Comparison of ENCODE assay signal across 8 mouse cellular contexts in the genomic region with DNA sequence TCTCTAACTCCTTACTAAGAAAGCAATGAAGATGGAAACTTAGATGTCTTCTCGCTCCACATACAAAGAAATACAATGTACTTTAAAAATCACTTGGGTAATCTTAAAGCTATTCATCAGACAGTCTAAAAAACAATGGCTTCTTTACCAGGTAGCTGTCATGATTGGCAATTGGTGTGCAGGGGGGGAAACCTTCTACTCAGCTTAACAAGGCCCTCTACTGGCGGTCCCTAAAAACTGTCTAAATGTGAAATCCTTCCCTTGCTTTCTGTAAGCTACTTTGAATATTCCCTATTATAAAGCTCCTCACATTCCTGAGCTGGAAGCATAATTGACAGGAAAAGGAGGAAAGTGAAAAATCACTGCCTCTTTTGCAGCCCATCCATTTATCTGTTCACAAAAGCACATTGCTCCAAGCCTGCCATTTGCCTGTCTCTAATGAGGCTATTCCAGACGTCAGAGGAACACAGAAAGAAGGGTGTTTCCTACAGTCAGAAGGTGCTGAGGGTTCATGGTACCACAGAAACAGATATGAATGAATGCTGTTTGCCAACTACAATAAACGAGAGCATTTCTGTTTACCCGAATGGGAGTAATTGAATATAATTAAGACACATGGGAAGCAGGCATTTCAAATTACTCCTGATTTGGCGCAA.
DNase-seq lines count a peak whose midpoint lies in the region; ATAC-seq lines count a peak whose summit lies in the region.

No protein-coding gene starts in this region.

- H3K27ac ChIP-seq in embryonic facial prominence, embryonic 11.5 days (replicated peaks; ENCODE audit: low read depth, low read length), result no peak overlapping the region

- no peak for ATAC-seq in embryonic facial prominence, embryonic 11.5 days (replicated peaks; ENCODE audit: insufficient number of reproducible peaks, low FRiP score, low TSS enrichment, low read depth)

- DNase-seq in left cerebral cortex, adult 18-20 months (ENCODE audit: low spot score in 2 of 2), result peak; percentile 5 to 11
- no peak for DNase-seq in left cerebral cortex, adult 11 months (ENCODE audit: low spot score)
- peak; percentile 12 to 38 for DNase-seq in adrenal gland, postnatal 36 days
- DNase-seq in embryonic facial prominence, embryonic 11.5 days (ENCODE audit: low spot score), result peak; percentile 52
- peak; percentile 11 to 54 for DNase-seq in left cerebral cortex, postnatal 25 days (ENCODE audit: low spot score in 2 of 2)
- no peak for DNase-seq in T-cell, adult 2 months (ENCODE audit: low spot score)
- DNase-seq in thymus, postnatal 10 days (ENCODE audit: low spot score in 2 of 2), result no peak
- no peak for DNase-seq in kidney, adult 18-20 months

- H3K4me2 ChIP-seq in embryonic facial prominence, embryonic 11.5 days (ENCODE audit: low read depth, low read length), result no peak overlapping the region

- H3K4me3 ChIP-seq in embryonic facial prominence, embryonic 11.5 days (ENCODE audit: low read depth, low read length), result no peak overlapping the region

- H3K9me3 ChIP-seq in embryonic facial prominence, embryonic 11.5 days (replicated peaks; ENCODE audit: control insufficient read depth, low read length), result no peaks in the 10 kb centered on the region

- H3K9ac ChIP-seq in embryonic facial prominence, embryonic 11.5 days (replicated peaks; ENCODE audit: low read length), result no peak overlapping the region

- intact Hi-C loops in left cerebral cortex, postnatal 25 days (cut with DNase I), result loop anchor here (10.0 kb wide), 1 partner anchor 232 kb away; no protein-coding TSS in a partner anchor

- no peaks in the 10 kb centered on the region for H3K4me1 ChIP-seq in embryonic facial prominence, embryonic 11.5 days (ENCODE audit: control insufficient read depth, insufficient read depth, low read length)

- no peaks in the 10 kb centered on the region for H3K36me3 ChIP-seq in embryonic facial prominence, embryonic 11.5 days (replicated peaks; ENCODE audit: control insufficient read depth, insufficient read depth, low read depth, low read length)

- 48% methylated on average over 6 of the region's 6 CpGs for whole genome bisulfite sequencing in embryonic facial prominence, embryonic 11.5 days

- H3K27me3 ChIP-seq in embryonic facial prominence, embryonic 11.5 days (ENCODE audit: control insufficient read depth, insufficient read depth, low read length), result no peaks in the 10 kb centered on the region

Comparison
In these comparisons a context has a peak if more than half of its experiments do, and no peak if none do; other contexts are left out.
1. DNase-seq: peak in left cerebral cortex, adult 18-20 months (2 of 2), adrenal gland, postnatal 36 days (2 of 2), embryonic facial prominence, embryonic 11.5 days (single experiment) and left cerebral cortex, postnatal 25 days (2 of 2); none in left cerebral cortex, adult 11 months (single experiment), T-cell, adult 2 months (single experiment), thymus, postnatal 10 days (0 of 2) and kidney, adult 18-20 months (single experiment).